Mouse (Mus musculus): ENCODE data around the gene Sv2a. TPM values are rescaled to one million over a fixed set of nuclear protein-coding genes. Genes with fewer than 3 reads are reported as not detected.

Gene Sv2a
- polyA plus RNA-seq, 1 experiment, result 405 TPM

DNA sequence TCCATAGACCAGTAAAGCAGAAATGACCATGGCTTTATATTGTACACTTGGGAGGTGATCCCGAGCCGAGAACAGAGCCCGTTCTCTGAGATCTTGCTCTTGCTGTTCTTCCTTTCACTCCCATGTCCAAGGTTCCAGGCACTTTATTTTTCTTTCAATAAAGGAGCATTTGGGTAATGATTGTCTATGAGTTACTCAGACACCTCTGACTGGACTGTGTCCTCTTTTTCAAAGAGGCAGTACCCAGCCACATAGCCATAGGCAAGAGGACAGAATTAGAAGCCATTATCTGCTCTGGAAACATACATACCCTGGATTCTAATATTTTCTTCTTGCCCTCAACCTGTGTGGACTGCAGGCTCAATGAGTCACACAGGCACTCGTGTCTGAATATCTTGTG is 21.1 kb upstream of the Sv2a start:
- H3K4me1 ChIP-seq (ENCODE audit: control insufficient read depth, insufficient read depth, low read length), result peaks cover 11% of the 10 kb centered on the region; the same call in 1 of the 2 replicates
- H3K27ac ChIP-seq (ENCODE audit: insufficient read depth, low read length), result peak overlapping the region; percentile 84; the same call in 1 of the 2 replicates
- DNase-seq, result no peak
- no peak for TF ChIP-seq POLR2A (IDR thresholded peaks at IDR 0.05; ENCODE audit: borderline replicate concordance, insufficient read depth, low read length)
- TF ChIP-seq CTCF (IDR thresholded peaks at IDR 0.05; ENCODE audit: borderline replicate concordance, insufficient read depth, low read depth, low read length), result no peak
- H3K27me3 ChIP-seq (ENCODE audit: control insufficient read depth, insufficient read depth, low read length), result no peaks in the 10 kb centered on the region
- no peak overlapping the region for H3K4me3 ChIP-seq (replicated peaks; ENCODE audit: insufficient read depth, low read depth, low read length)
- 59% methylated on average over 4 of the region's 4 CpGs for WGBS

DNA sequence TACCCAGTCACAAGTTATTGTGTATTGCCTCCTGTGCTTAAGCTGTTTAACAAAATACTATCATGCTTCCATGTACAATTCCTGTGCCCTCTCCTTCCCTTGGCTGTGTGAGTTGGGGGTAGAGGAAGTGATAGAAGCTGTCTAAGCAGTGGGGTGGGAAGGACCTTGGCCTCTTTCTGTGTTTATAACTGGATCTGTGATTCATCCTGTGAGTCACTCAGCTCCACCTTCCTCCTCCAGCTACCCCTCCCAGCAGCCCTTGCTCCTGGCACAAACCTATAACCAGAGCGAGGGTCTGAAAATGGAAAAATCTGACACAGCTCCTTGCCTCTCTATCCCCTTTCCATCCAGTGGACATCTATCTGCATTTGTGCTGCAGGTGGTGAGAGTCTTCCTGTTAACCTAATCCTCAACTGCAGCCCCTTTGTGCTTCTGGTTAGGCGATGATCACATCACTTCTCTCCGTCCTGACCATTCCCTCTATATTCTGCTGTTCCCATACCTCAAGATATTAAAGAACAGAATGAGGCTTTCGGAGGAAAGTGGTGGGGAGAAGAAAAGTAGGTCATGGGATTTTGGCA is 20.6 kb upstream of the Sv2a start:
- WGBS, result 17% methylated on average over 4 of the region's 4 CpGs

DNA sequence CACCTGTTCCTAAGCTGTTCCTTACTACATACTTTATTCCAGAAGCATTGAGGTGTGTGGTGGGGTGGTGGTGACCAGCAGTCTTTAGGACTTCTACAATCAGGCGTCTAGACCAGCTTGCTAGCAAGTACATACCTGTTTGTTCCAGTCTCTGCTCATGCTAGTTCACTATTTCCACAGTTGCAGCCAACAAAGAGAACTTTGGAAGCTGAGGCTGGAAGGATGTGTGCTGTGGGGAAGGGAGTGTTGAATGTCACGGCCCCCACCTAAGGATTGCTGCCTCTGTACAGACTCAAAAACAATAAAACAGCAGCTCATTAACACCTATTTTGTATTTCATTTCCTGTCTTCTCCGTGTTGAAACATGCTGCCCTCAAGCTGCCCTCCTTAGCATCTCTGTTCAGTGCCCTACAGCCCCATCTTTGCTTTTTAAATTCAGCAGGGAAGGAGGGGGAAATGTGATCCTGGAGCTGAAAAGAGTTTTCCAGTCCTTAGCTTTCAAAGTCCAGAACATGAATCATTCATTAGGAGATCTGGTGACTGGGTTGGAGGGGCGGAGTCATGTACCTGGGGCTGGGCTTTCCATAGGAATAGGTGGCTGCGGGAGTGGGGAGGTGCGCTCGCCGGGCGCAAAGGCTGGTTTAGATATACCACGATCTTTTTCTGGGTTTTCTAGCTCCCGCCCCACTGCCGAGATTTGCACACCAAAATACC is 20.0 kb upstream of the Sv2a start:
- no peaks in the 10 kb centered on the region for H3K27me3 ChIP-seq (ENCODE audit: control insufficient read depth, insufficient read depth, low read length)
- H3K4me3 ChIP-seq (replicated peaks; ENCODE audit: insufficient read depth, low read depth, low read length), result peak overlapping the region; percentile 98
- peaks cover 11% of the 10 kb centered on the region; the same call in 1 of the 2 replicates for H3K4me1 ChIP-seq (ENCODE audit: control insufficient read depth, insufficient read depth, low read length)
- peak; percentile 50; the same call in 1 of the 2 replicates for TF ChIP-seq POLR2A (IDR thresholded peaks at IDR 0.05; ENCODE audit: borderline replicate concordance, insufficient read depth, low read length)
- TF ChIP-seq CTCF (IDR thresholded peaks at IDR 0.05; ENCODE audit: borderline replicate concordance, insufficient read depth, low read depth, low read length), result no peak
- H3K27ac ChIP-seq (ENCODE audit: insufficient read depth, low read length), result peak overlapping the region; percentile 73
- DNase-seq, result peak; percentile 82 to 89
- 3% methylated on average over 12 of the region's 12 CpGs for WGBS

More for the DNA sequence above, 20.6 kb upstream of the Sv2a start:
- DNase-seq, result peak; percentile 66 to 85
- peak overlapping the region; percentile 27 for H3K4me3 ChIP-seq (replicated peaks; ENCODE audit: insufficient read depth, low read depth, low read length)
- H3K27ac ChIP-seq (ENCODE audit: insufficient read depth, low read length), result peak overlapping the region; percentile 84
- no peak for TF ChIP-seq CTCF (IDR thresholded peaks at IDR 0.05; ENCODE audit: borderline replicate concordance, insufficient read depth, low read depth, low read length)
- TF ChIP-seq POLR2A (IDR thresholded peaks at IDR 0.05; ENCODE audit: borderline replicate concordance, insufficient read depth, low read length), result peak; percentile 21; the same call in 1 of the 2 replicates
- H3K27me3 ChIP-seq (ENCODE audit: control insufficient read depth, insufficient read depth, low read length), result no peaks in the 10 kb centered on the region
- H3K4me1 ChIP-seq (ENCODE audit: control insufficient read depth, insufficient read depth, low read length), result peaks cover 11% of the 10 kb centered on the region; the same call in 1 of the 2 replicates

DNA sequence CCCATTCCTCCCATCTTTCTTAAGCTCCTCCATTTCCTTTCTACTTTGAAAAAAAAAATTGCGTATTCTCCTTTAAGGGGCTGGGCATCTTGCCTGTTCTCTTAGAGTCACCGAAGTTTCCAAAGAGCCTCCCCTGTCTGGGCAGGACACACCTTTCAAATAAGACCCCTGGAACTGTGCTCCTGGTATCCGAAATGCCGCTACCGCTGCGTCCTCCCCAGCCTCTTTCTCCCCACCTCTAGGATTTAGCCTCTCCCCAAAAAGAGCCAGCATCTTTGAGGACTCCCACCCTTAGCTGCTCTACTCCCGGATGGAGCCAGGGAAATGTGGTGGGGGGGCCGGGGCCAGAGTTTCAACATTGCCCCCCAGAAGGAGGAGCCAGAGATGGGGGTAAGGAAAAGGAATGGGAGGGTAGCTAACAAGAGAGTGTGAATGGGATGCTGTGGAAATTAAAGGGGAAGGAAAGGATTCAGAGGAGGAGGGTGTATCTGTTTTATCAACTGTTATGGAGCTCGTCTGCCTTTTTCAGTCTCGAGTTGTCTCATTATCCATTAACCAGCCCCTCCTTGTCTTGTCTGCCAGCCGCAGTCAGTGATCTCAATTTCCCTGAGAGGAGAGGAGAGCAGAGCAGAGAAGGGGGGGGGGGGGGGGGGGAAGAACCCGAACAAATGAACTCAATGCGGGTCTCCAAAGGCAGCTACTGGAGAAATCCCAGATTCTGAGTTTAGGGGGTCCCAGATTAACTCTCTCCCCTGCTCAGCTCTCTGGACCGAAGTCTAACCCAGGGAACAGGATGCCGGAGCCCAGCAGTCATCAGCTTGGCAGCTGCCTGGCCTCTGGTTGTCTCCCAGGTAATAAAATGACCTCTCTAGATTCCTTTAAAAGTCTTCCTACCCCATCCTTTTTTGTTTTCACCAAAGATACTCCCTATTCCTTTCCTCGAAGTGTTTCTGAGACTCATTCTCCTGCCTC is 18.8 kb upstream of the Sv2a start, which contains the start of gene Mtmr11:
Gene Mtmr11, plus strand, starts transcription at position 136 of the 972 bp plus-strand sequence.
- 11% methylated on average over 16 of the region's 16 CpGs for WGBS
- DNase-seq, result peak; percentile 46 to 56
- H3K27me3 ChIP-seq (ENCODE audit: control insufficient read depth, insufficient read depth, low read length), result no peaks in the 10 kb centered on the region

DNA sequence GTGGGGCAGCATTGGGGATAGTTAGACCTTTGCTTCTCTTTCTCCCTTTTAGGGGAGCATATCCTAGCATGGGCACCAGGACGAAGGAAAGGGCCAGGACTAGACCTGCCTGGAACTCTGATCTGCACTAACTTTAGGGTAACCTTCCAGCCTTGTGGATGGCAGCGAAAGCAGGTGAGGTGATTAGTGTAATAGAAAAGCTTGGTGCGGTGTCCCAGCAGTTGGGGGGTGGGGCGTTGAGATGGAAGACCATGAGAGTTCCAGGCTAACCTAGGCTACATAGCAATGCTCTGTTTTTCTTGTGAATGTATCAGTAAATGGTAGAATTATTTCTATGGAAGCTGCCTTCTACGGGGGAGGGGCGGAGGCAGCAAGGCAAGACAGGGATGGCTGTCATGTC is 17.9 kb upstream of the Sv2a start:
- Histone ChIP-seq H3K4me1 (ENCODE audit: control insufficient read depth, insufficient read depth, low read length) (peaks cover 11% of the 10 kb centered on the region; the same call in 1 of the 2 replicates), H3K4me3 (replicated peaks; ENCODE audit: insufficient read depth, low read depth, low read length) (no peak overlapping the region), H3K27me3 (ENCODE audit: control insufficient read depth, insufficient read depth, low read length) (no peaks in the 10 kb centered on the region), H3K27ac (ENCODE audit: insufficient read depth, low read length) (no peak overlapping the region)
- TF ChIP-seq CTCF (IDR thresholded peaks at IDR 0.05; ENCODE audit: borderline replicate concordance, insufficient read depth, low read depth, low read length), result no peak
- TF ChIP-seq POLR2A (IDR thresholded peaks at IDR 0.05; ENCODE audit: borderline replicate concordance, insufficient read depth, low read length), result no peak
- 93% methylated on average over 6 of the region's 6 CpGs for whole genome bisulfite sequencing
- DNase-seq, result peak in 1 of 2 experiments; percentile 16

More for the DNA sequence above, 18.8 kb upstream of the Sv2a start, which contains the start of gene Mtmr11:
- TF ChIP-seq CTCF (IDR thresholded peaks at IDR 0.05; ENCODE audit: borderline replicate concordance, insufficient read depth, low read depth, low read length) (no peak), POLR2A (IDR thresholded peaks at IDR 0.05; ENCODE audit: borderline replicate concordance, insufficient read depth, low read length) (no peak)
- Histone ChIP-seq H3K27ac (ENCODE audit: insufficient read depth, low read length) (peak within 1 kb of the TSS; percentile 73), H3K4me1 (ENCODE audit: control insufficient read depth, insufficient read depth, low read length) (peaks cover 11% of the 10 kb centered on the region; the same call in 1 of the 2 replicates), H3K4me3 (replicated peaks; ENCODE audit: insufficient read depth, low read depth, low read length) (peak within 1 kb of the TSS; percentile 98)

DNA sequence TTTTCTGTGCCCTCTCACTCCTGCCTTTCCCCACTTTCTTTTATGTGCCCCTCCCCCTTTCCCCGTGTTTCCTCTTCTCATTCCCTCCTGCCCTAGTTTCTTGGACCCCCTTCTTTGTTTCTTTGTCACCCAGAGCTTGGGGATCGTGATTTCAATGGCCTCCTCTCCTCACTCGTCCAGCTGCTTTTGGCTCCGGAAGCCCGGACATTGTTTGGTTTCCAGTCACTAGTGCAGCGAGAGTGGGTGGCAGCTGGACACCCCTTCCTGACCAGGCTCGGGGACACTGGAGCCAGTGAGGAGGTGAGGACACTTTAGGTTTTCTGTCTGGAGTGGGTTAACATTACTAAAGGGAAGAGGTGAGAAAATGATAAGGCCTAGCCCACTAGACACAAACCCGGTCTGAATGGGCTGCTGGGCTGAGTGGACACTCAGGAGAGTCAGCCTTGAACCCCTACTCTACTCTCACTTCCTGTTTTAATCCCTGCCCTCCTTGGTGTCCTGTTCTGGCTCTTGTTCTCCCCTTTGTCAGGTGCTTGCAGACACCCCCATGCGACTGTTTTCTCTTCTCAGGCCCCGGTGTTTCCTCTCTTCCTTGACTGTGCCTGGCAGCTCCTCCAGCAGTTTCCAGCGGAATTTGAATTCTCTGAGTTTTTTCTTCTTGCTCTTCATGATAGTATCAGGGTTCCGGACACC is 12.3 kb upstream of the Sv2a start:
- Histone ChIP-seq H3K4me3 (replicated peaks; ENCODE audit: insufficient read depth, low read depth, low read length) (no peak overlapping the region), H3K27ac (ENCODE audit: insufficient read depth, low read length) (no peak overlapping the region), H3K27me3 (ENCODE audit: control insufficient read depth, insufficient read depth, low read length) (no peaks in the 10 kb centered on the region), H3K4me1 (ENCODE audit: control insufficient read depth, insufficient read depth, low read length) (peaks cover 7% of the 10 kb centered on the region)
- 66% methylated on average over 12 of the region's 12 CpGs for WGBS
- no peak for DNase-seq
- TF ChIP-seq POLR2A (IDR thresholded peaks at IDR 0.05; ENCODE audit: borderline replicate concordance, insufficient read depth, low read length) (no peak), CTCF (IDR thresholded peaks at IDR 0.05; ENCODE audit: borderline replicate concordance, insufficient read depth, low read depth, low read length) (no peak)
